ENCODE assay signal across 9 mouse cellular contexts in the genomic region with DNA sequence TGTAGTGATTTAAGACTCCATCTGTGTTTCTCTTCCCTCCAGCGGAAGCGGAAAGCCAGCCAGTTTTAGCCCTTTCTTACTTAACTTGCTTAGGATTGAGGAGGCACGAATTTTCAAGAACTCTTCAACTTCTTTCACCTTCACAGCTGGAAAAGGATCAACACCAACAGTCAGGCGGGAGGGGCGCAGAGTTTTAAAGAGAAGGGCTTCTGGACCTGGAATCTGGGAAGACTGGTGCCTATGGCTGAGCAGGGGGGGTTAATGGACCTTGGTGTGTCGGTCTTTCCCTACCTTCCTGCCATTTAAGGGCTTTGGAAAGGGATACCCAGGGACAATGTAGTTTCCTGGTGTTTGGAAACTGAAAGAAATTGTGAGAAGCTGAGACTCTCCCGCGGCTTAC. TPM values are rescaled to one million over a fixed set of nuclear protein-coding genes. Genes with fewer than 3 reads are reported as not detected.
DNase-seq lines count a peak whose midpoint lies in the region; ATAC-seq lines count a peak whose summit lies in the region.
"Had no signal": no experiment of that assay in that cellular context is flagged by ENCODE, and none has a peak within 500 bp of the region (broad histone marks: within the 10 kb centered on the region; RNA-seq: fewer than 3 reads in every experiment).

No protein-coding gene starts in this region.

- H3K36me3 ChIP-seq in forebrain, embryonic 15.5 days = no peaks in the 10 kb centered on the region
- H3K36me3 ChIP-seq in limb, embryonic 13.5 days = no peaks in the 10 kb centered on the region
- H3K36me3 ChIP-seq: liver, embryonic 15.5 days had no signal

- H3K4me3 ChIP-seq in forebrain, embryonic 15.5 days = peak overlapping the region; percentile 37
- H3K4me3 ChIP-seq in limb, embryonic 13.5 days = peak overlapping the region; percentile 41
- H3K4me3 ChIP-seq: liver, embryonic 15.5 days had no signal

- no peak for ATAC-seq in forebrain, embryonic 15.5 days (replicated peaks)
- ATAC-seq in limb, embryonic 13.5 days (ENCODE audit: low FRiP score, low read depth) = no peak
- ATAC-seq: inflammation-experienced regulatory T-cells, adult 6 months had no signal

- H3K27ac ChIP-seq in forebrain, embryonic 15.5 days (replicated peaks) = no peak overlapping the region
- H3K27ac ChIP-seq in limb, embryonic 13.5 days = no peak overlapping the region
- H3K27ac ChIP-seq: liver, embryonic 15.5 days had no signal

- H3K9ac ChIP-seq in forebrain, embryonic 15.5 days (replicated peaks) = 0 out of 2 replicates have a peak overlapping the region, but pooled peaks have one; percentile 44
- no peak overlapping the region for H3K9ac ChIP-seq in limb, embryonic 13.5 days
- H3K9ac ChIP-seq: liver, embryonic 15.5 days had no signal

- DNase-seq in right cerebral cortex, postnatal 4 days = peak; percentile 2
- no peak for DNase-seq in right cerebral cortex, postnatal 10 days (ENCODE audit: low spot score in 2 of 2)
- DNase-seq in layer of hippocampus, adult 11-12 months (ENCODE audit: low spot score) = no peak
- DNase-seq in testis, postnatal 14 days (ENCODE audit: low spot score) = no peak
- DNase-seq in thymus, postnatal 14 days = no peak

- H3K9me3 ChIP-seq in forebrain, embryonic 15.5 days = no peaks in the 10 kb centered on the region
- no peaks in the 10 kb centered on the region for H3K9me3 ChIP-seq in limb, embryonic 13.5 days
- H3K9me3 ChIP-seq: liver, embryonic 15.5 days had no signal

- peak overlapping the region; percentile 70 for H3K4me2 ChIP-seq in forebrain, embryonic 15.5 days (replicated peaks)
- H3K4me2 ChIP-seq in limb, embryonic 13.5 days (replicated peaks) = peak overlapping the region; percentile 74

- no peaks in the 10 kb centered on the region for H3K27me3 ChIP-seq in forebrain, embryonic 15.5 days
- H3K27me3 ChIP-seq in limb, embryonic 13.5 days = peaks cover 4% of the 10 kb centered on the region; the same call in 1 of the 2 replicates

- 23% methylated on average over 8 of the region's 8 CpGs for WGBS in forebrain, embryonic 15.5 days
- WGBS in limb, embryonic 13.5 days = 32% methylated on average over 8 of the region's 8 CpGs

- peaks cover 13% of the 10 kb centered on the region for H3K4me1 ChIP-seq in forebrain, embryonic 15.5 days
- H3K4me1 ChIP-seq in limb, embryonic 13.5 days = peaks cover 11% of the 10 kb centered on the region
- H3K4me1 ChIP-seq: liver, embryonic 15.5 days had no signal

RNA-seq across cellular contexts. Expression of gene Ooep, which starts 1.0 kb away (rescaled TPM):
- 4.1 and 5.1 TPM in 2 replicates for polyA plus RNA-seq in forebrain, embryonic 15.5 days (2015; fragmentation: Nextera tagmentation; extraction: Ambion mirVana)
- polyA plus RNA-seq in limb, embryonic 13.5 days (2015; fragmentation: Nextera tagmentation; extraction: Ambion mirVana) = 3.8 TPM in 2 replicates
- polyA plus RNA-seq: inflammation-experienced regulatory T-cells, adult 6 months had no signal

RNA-seq across cellular contexts. Expression of gene Dppa5a, which starts 9.6 kb away (rescaled TPM):
- polyA plus RNA-seq in forebrain, embryonic 15.5 days (2015; fragmentation: Nextera tagmentation; extraction: Ambion mirVana) = 1.6 and 2.5 TPM in 2 replicates
- polyA plus RNA-seq in limb, embryonic 13.5 days (2015; fragmentation: Nextera tagmentation; extraction: Ambion mirVana) = 0.33 and 0.50 TPM in 2 replicates
- polyA plus RNA-seq: inflammation-experienced regulatory T-cells, adult 6 months; liver, embryonic 15.5 days had no signal

RNA-seq across cellular contexts. Expression of gene Ddx43, which starts 18.0 kb away (rescaled TPM):
- polyA plus RNA-seq in forebrain, embryonic 15.5 days (2015; fragmentation: Nextera tagmentation; extraction: Ambion mirVana) = 0.08 and 0.10 TPM in 2 replicates
- 0.40 and 0.46 TPM in 2 replicates for polyA plus RNA-seq in limb, embryonic 13.5 days (2015; fragmentation: Nextera tagmentation; extraction: Ambion mirVana)
- polyA plus RNA-seq: liver, embryonic 15.5 days had no signal

RNA-seq across cellular contexts. Expression of gene Gsta2, which starts 22.0 kb away (rescaled TPM):
- not detected in 2 replicates for polyA plus RNA-seq in forebrain, embryonic 15.5 days (2015; fragmentation: Nextera tagmentation; extraction: Ambion mirVana)
- polyA plus RNA-seq in limb, embryonic 13.5 days (2015; fragmentation: Nextera tagmentation; extraction: Ambion mirVana) = 0.46 and 0.55 TPM in 2 replicates
- polyA plus RNA-seq: inflammation-experienced regulatory T-cells, adult 6 months had no signal

RNA-seq across cellular contexts. Expression of gene Omt2b, which starts 50.2 kb away (rescaled TPM):
- polyA plus RNA-seq in forebrain, embryonic 15.5 days (2015; fragmentation: Nextera tagmentation; extraction: Ambion mirVana) = not detected in 2 replicates
- not detected in 2 replicates for polyA plus RNA-seq in limb, embryonic 13.5 days (2015; fragmentation: Nextera tagmentation; extraction: Ambion mirVana)
- polyA plus RNA-seq: inflammation-experienced regulatory T-cells, adult 6 months; liver, embryonic 15.5 days had no signal
